Mouse (Mus musculus) midbrain, embryonic 16.5 days (tissue): Measurements from ENCODE around the gene Caprin1. TPM values are rescaled to one million over a fixed set of nuclear protein-coding genes. Genes with fewer than 3 reads are reported as not detected.

Experiments used
- ATAC-seq: fragments of 200-750 bp; cut with Nextera tagmentation; 2 replicates; pipeline ENCODE4 v1.8.0; 2017; ENCODE audit warnings: moderate TSS enrichment
- H3K27ac ChIP-seq: fragments of 300-500 bp; sonication (generic); 2 replicates; pipeline ENCODE4 v1.5.1; 2014; ENCODE audit warnings: mild to moderate bottlenecking, low read length, mixed read lengths
- H3K27me3 ChIP-seq: fragments of 300-500 bp; sonication (generic); 2 replicates; pipeline ENCODE4 v1.6.1; 2014; ENCODE audit warnings: low read depth, low read length, mixed read lengths; ENCODE audit not compliant: control insufficient read depth, insufficient read depth
- H3K36me3 ChIP-seq: fragments of 300-500 bp; sonication (generic); 2 replicates; pipeline ENCODE4 v1.6.1; 2014; ENCODE audit warnings: mild to moderate bottlenecking, low read length, moderate library complexity, mixed read lengths; ENCODE audit not compliant: control insufficient read depth, insufficient read depth
- H3K4me1 ChIP-seq: fragments of 300-500 bp; sonication (generic); 2 replicates; pipeline ENCODE4 v1.6.1; 2014; ENCODE audit warnings: mild to moderate bottlenecking, low read length, mixed read lengths; ENCODE audit not compliant: control insufficient read depth, insufficient read depth
- H3K4me2 ChIP-seq: fragments of 300-500 bp; sonication (generic); 2 replicates; pipeline ENCODE4 v1.6.1; 2014; ENCODE audit warnings: mild to moderate bottlenecking, low read length, mixed read lengths
- H3K4me3 ChIP-seq: fragments of 300-500 bp; sonication (generic); 2 replicates; pipeline ENCODE4 v1.5.1; 2014; ENCODE audit warnings: low read depth, mild to moderate bottlenecking, low read length, moderate library complexity, mixed read lengths
- H3K9ac ChIP-seq: fragments of 300-500 bp; sonication (generic); 2 replicates; pipeline ENCODE4 v1.6.1; 2014; ENCODE audit warnings: low read depth, low read length, mixed read lengths
- H3K9me3 ChIP-seq: fragments of 300-500 bp; sonication (generic); replicated peaks from 2 replicates; pipeline ENCODE4 v1.6.1; 2014; ENCODE audit warnings: mild to moderate bottlenecking, low read length, mixed read lengths; ENCODE audit not compliant: control insufficient read depth, poor library complexity, severe bottlenecking
- WGBS: fragments of 180-500 bp; shearing (Covaris S2); extraction: QIAGEN DNeasy Blood & Tissue Kit; methylation state at CpG from one replicate; pipeline ENCODE4 v1.1.7; 2014; 5-methylcytosine and 5-hydroxymethylcytosine counted together
- polyA plus RNA-seq: library from polyadenylated mRNA; unstranded; fragments of >200 nt; fragmentation: Nextera tagmentation; extraction: Ambion mirVana; gene quantifications from 2 replicates; pipeline ENCODE4 v1.2.1, GENCODE M21; 2015

Gene Caprin1
- polyA plus RNA-seq, 1 experiment from 2014 or later: 337 TPM

- H3K9me3 ChIP-seq: no peaks in the 10 kb centered on the region
- no peaks in the 10 kb centered on the region for H3K27me3 ChIP-seq
- no peak overlapping the region for H3K27ac ChIP-seq
- H3K4me3 ChIP-seq: no peak overlapping the region
- 71% methylated on average over 3 of the region's 3 CpGs for WGBS
- no peak for ATAC-seq
- H3K9ac ChIP-seq: no peak overlapping the region
- no peak overlapping the region for H3K4me2 ChIP-seq
- H3K36me3 ChIP-seq: no peaks in the 10 kb centered on the region
- peaks cover 2% of the 10 kb centered on the region; the same call in 1 of the 2 replicates for H3K4me1 ChIP-seq
Observed at GRCm38 (mm10) chr2:103833816-103834445, 36.5 kb upstream of the Caprin1 start.

GRCm38 (mm10) chr2:103832899-103833298, 35.5 kb upstream of the Caprin1 start:
- H3K4me1 ChIP-seq: peaks cover 2% of the 10 kb centered on the region; the same call in 1 of the 2 replicates
- H3K4me3 ChIP-seq: no peak overlapping the region
- H3K36me3 ChIP-seq: no peaks in the 10 kb centered on the region
- no peaks in the 10 kb centered on the region for H3K27me3 ChIP-seq
- H3K4me2 ChIP-seq: no peak overlapping the region
- 81% methylated on average over 5 of the region's 5 CpGs for WGBS
- no peaks in the 10 kb centered on the region for H3K9me3 ChIP-seq
- H3K9ac ChIP-seq: no peak overlapping the region
- ATAC-seq: no peak
- H3K27ac ChIP-seq: no peak overlapping the region

DNA sequence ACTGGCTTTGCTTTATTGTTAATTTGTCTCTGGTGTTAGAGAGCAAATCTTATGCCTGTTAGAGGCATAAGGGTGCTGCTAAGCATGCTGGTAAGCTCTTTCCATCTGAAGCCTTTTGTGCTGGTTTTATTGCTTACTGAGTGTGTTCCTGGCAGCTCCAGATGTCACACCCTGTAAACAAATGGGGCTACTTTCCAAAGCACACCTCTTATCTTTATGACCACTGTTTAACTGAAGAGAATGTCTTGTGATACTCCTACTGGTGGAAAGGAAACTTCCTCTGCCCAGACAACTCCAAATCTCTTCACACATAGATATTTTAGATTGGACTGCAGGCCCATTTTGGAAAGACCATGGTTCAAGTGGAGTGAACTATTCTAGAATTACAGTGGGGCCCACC, 31.5 kb upstream of the Caprin1 start:
- H3K9ac ChIP-seq: no peak overlapping the region
- no peaks in the 10 kb centered on the region for H3K27me3 ChIP-seq
- no peaks in the 10 kb centered on the region for H3K4me1 ChIP-seq
- no peak overlapping the region for H3K4me3 ChIP-seq
- no peaks in the 10 kb centered on the region for H3K36me3 ChIP-seq
- ATAC-seq: no peak
- no peak overlapping the region for H3K4me2 ChIP-seq
- H3K27ac ChIP-seq: no peak overlapping the region
- H3K9me3 ChIP-seq: no peaks in the 10 kb centered on the region

- Histone ChIP-seq H3K9me3 (no peaks in the 10 kb centered on the region), H3K4me1 (no peaks in the 10 kb centered on the region), H3K4me2 (no peak overlapping the region), H3K9ac (no peak overlapping the region), H3K36me3 (no peaks in the 10 kb centered on the region), H3K27ac (no peak overlapping the region), H3K4me3 (no peak overlapping the region), H3K27me3 (no peaks in the 10 kb centered on the region)
- 91% methylated on average over 4 of the region's 4 CpGs for WGBS
- no peak for ATAC-seq
Observed at GRCm38 (mm10) chr2:103824916-103825315, 27.5 kb upstream of the Caprin1 start.

DNA sequence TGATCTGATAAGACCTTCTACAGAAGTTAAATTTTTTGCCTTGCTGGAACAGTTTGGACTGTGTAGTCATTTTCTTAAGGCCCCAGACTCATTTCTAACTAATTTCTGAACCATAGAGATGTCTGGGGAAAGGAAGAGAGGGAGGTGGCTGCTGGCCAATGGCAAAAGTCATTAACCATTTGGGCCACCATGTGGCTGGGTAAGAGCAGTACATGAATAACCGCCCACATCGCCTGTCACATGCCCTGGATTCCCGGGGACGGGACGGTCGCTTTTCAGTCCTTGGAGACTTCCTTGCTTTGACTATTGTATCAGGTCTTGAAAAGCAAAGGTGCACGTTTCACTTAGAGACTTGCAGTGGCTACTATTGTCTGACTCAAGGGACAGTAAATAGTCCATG, 25.1 kb upstream of the Caprin1 start:
- H3K27ac ChIP-seq: no peak overlapping the region
- H3K27me3 ChIP-seq: no peaks in the 10 kb centered on the region
- no peak overlapping the region for H3K4me2 ChIP-seq
- H3K36me3 ChIP-seq: no peaks in the 10 kb centered on the region
- 57% methylated on average over 7 of the region's 7 CpGs for WGBS
- H3K9ac ChIP-seq: no peak overlapping the region
- no peak for ATAC-seq
- no peaks in the 10 kb centered on the region for H3K4me1 ChIP-seq
- H3K4me3 ChIP-seq: no peak overlapping the region
- 0 out of 2 replicates have a peak, but pooled peaks cover 3% of the 10 kb centered on the region for H3K9me3 ChIP-seq

DNA sequence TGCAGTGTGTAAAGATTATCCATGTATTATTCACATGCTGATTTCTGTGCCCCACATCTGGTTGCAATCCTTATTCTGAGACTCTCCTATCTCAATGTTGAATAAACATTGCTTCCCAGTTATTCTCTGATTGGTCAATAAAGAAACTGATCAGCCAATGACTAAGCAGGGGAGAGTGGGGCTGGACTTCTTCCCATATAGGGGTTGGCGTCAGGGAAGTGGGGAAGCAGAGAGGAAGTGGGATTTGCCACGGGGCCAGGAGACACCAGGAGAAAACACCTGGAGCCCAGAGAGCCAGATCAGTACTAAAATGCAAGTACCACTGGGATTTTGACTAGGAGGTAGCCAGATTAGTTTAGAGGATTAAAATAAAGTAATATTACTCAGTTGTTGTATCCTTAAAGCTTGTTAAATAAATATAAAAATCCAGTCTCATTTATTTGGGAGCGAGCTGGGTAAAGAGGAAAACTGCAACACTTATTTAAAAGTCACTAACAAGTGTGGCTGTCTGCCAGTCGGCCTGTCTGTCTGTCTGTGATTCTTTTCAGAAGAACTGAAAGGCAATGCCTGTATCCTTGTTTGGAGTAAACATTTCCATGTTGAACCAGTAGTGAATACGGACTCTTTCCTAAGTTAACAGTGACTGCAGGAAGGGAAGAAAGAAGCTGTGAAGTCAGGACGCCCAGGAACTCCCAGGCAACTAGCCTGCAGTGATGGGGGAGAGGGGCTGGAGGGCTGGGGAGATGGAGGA, 19.9 kb upstream of the Caprin1 start:
- no peak overlapping the region for H3K4me3 ChIP-seq
- H3K27me3 ChIP-seq: no peaks in the 10 kb centered on the region
- H3K36me3 ChIP-seq: no peaks in the 10 kb centered on the region
- H3K9me3 ChIP-seq: 0 out of 2 replicates have a peak, but pooled peaks cover 3% of the 10 kb centered on the region
- ATAC-seq: no peak
- no peaks in the 10 kb centered on the region for H3K4me1 ChIP-seq
- WGBS: 40% methylated on average over 6 of the region's 6 CpGs
- no peak overlapping the region for H3K9ac ChIP-seq
- H3K4me2 ChIP-seq: no peak overlapping the region
- H3K27ac ChIP-seq: no peak overlapping the region

- Histone ChIP-seq H3K27me3 (no peaks in the 10 kb centered on the region), H3K9me3 (0 out of 2 replicates have a peak, but pooled peaks cover 3% of the 10 kb centered on the region), H3K9ac (no peak overlapping the region), H3K4me3 (no peak overlapping the region), H3K4me2 (no peak overlapping the region), H3K36me3 (no peaks in the 10 kb centered on the region), H3K4me1 (no peaks in the 10 kb centered on the region), H3K27ac (no peak overlapping the region)
- no peak for ATAC-seq
- 89% methylated on average over 3 of the region's 3 CpGs for WGBS
Observed at GRCm38 (mm10) chr2:103815976-103816375, 18.5 kb upstream of the Caprin1 start.

DNA sequence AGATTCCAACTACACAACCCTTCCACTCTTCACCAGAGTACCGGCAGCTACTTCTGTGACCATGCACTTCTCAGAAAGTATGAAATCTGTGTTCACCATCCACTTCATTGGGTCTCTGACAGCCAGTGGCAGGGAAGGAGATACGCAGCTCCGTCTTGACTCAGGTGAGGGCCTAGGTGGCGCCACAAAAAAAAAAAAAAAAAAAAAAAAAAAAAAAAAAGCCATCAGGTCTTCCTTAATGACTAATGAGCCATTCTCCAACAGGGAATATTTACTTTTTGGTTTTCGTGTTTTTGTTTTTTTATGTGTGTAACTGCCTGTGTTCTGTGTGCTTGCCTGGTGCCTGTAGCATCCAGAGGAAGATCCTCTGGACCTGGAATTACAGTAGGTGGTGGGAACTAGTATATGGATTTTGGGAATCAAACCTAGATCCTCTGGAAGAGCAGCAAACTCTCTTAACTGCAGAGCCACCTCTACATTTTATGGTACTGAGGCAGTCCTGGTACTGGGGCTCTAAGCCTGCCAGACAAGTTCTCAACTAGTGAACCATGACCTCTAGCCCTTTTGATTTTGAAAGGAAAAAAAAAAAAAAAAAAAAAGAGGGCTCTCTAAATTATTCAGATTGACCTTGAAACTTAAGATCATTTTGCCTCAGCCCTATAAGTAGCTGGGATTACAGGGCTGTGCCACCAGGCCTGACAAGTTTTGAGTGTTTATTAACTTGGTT, 14.2 kb upstream of the Caprin1 start:
- ATAC-seq: no peak
- no peak overlapping the region for H3K9ac ChIP-seq
- no peak overlapping the region for H3K27ac ChIP-seq
- 63% methylated on average over 5 of the region's 5 CpGs for WGBS
- H3K4me3 ChIP-seq: no peak overlapping the region
- no peaks in the 10 kb centered on the region for H3K27me3 ChIP-seq
- H3K9me3 ChIP-seq: no peaks in the 10 kb centered on the region
- H3K36me3 ChIP-seq: no peaks in the 10 kb centered on the region
- no peaks in the 10 kb centered on the region for H3K4me1 ChIP-seq
- no peak overlapping the region for H3K4me2 ChIP-seq

GRCm38 (mm10) chr2:103810412-103810811, 13.0 kb upstream of the Caprin1 start:
- Histone ChIP-seq H3K4me2 (no peak overlapping the region), H3K27me3 (no peaks in the 10 kb centered on the region), H3K9ac (no peak overlapping the region), H3K4me1 (no peaks in the 10 kb centered on the region), H3K27ac (no peak overlapping the region), H3K36me3 (no peaks in the 10 kb centered on the region), H3K9me3 (no peaks in the 10 kb centered on the region), H3K4me3 (no peak overlapping the region)
- no peak for ATAC-seq
- 82% methylated on average over 6 of the region's 6 CpGs for WGBS
